Comparison of ENCODE assay signal across 8 mouse cellular contexts in genomic region chr11:115083376-115084139, GRCm38 (mm10). TPM values are rescaled to one million over a fixed set of nuclear protein-coding genes. Genes with fewer than 3 reads are reported as not detected.
DNase-seq lines count a peak whose midpoint lies in the region; TF ChIP-seq lines count a peak whose summit lies in the region.

No protein-coding gene starts in this region.

- no peaks in the 10 kb centered on the region for H3K4me1 ChIP-seq in lung, adult 2 months (ENCODE audit: control insufficient read depth, insufficient read depth, low read length)
- H3K4me1 ChIP-seq in olfactory bulb, adult 2 months (ENCODE audit: control insufficient read depth, insufficient read depth, low read length) = no peaks in the 10 kb centered on the region

- H3K4me3 ChIP-seq in lung, adult 2 months (replicated peaks; ENCODE audit: extremely low read depth, low read depth, low read length) = no peak overlapping the region
- H3K4me3 ChIP-seq in olfactory bulb, adult 2 months (ENCODE audit: insufficient read depth, low read depth, low read length) = no peak overlapping the region

- WGBS in lung, adult 2 months = 36% methylated on average over 18 of the region's 18 CpGs
- 31% methylated on average over 18 of the region's 18 CpGs for WGBS in olfactory bulb, adult 2 months

- DNase-seq in 3T3-L1 (ENCODE audit: low read depth, low spot score) (peak; percentile 86), NIH3T3 (ENCODE audit: low read depth) (peak; percentile 89)
- peak; percentile 92 to 94 for DNase-seq in cerebellum, postnatal 14 days
- peak; percentile 14 to 26 for DNase-seq in gastrocnemius, adult 8-10 months (ENCODE audit: low spot score in 2 of 2)
- peak; percentile 67 for DNase-seq in kidney, postnatal 14 days
- DNase-seq in lung, adult 2 months = peak; percentile 48
- DNase-seq in thymus, postnatal 0 days (ENCODE audit: low spot score) = peak; percentile 76

- H3K27ac ChIP-seq in olfactory bulb, adult 2 months (ENCODE audit: insufficient read depth, low read depth, low read length) = no peak overlapping the region

- TF ChIP-seq CTCF in lung, adult 2 months (IDR thresholded peaks at IDR 0.05; ENCODE audit: insufficient read depth, low read length) = peak; percentile 89
- TF ChIP-seq CTCF in olfactory bulb, adult 2 months (IDR thresholded peaks at IDR 0.05; ENCODE audit: insufficient read depth, low read depth, low read length) = peak; percentile 48; the same call in 1 of the 2 replicates

- no peak for TF ChIP-seq POLR2A in lung, adult 2 months (IDR thresholded peaks at IDR 0.05; ENCODE audit: borderline replicate concordance, extremely low read depth, low read depth, low read length)
- TF ChIP-seq POLR2A in olfactory bulb, adult 2 months (IDR thresholded peaks at IDR 0.05; ENCODE audit: insufficient read depth, low read depth, low read length) = no peak

RNA-seq across cellular contexts. Expression of gene Rab37, which starts 7.7 kb away (rescaled TPM):
- total RNA-seq in gastrocnemius, adult 8-10 months (2022) = under 1 TPM in 2 of 4 experiments, not detected in 2; 0.13 to 0.15 TPM
- polyA plus RNA-seq in lung, adult 2 months (2012; rRNA removed) = 0.58 and 1.1 TPM in 2 replicates
- polyA plus RNA-seq in olfactory bulb, adult 2 months (2012; ENCODE audit: insufficient read depth, insufficient read length, low replicate concordance, missing spikeins) = not detected in 2 replicates
- 43.4 and 47.1 TPM in 2 replicates for polyA plus RNA-seq in thymus, postnatal 0 days (2015; fragmentation: Nextera tagmentation; extraction: Ambion mirVana)

RNA-seq across cellular contexts. Expression of gene Cd300e, which starts 21.6 kb away (rescaled TPM):
- under 1 TPM in 1 of 4 experiments, not detected in 3; 0.13 TPM for total RNA-seq in gastrocnemius, adult 8-10 months (2022)
- 2.1 and 2.6 TPM in 2 replicates for polyA plus RNA-seq in lung, adult 2 months (2012; rRNA removed)
- not detected in 2 replicates for polyA plus RNA-seq in olfactory bulb, adult 2 months (2012; ENCODE audit: insufficient read depth, insufficient read length, low replicate concordance, missing spikeins)
- polyA plus RNA-seq in thymus, postnatal 0 days (2015; fragmentation: Nextera tagmentation; extraction: Ambion mirVana) = 0.05 and 0.18 TPM in 2 replicates

RNA-seq across cellular contexts. Expression of gene Cd300ld3, which starts 35.3 kb away (rescaled TPM):
- 1 to 10 TPM in 2 of 4 experiments, under 1 TPM in 2; 0.29 to 2.9 (median 1.2) TPM for total RNA-seq in gastrocnemius, adult 8-10 months (2022)
- 18.6 and 25.0 TPM in 2 replicates for polyA plus RNA-seq in lung, adult 2 months (2012; rRNA removed)
- polyA plus RNA-seq in olfactory bulb, adult 2 months (2012; ENCODE audit: insufficient read depth, insufficient read length, low replicate concordance, missing spikeins) = not detected in 2 replicates
- polyA plus RNA-seq in thymus, postnatal 0 days (2015; fragmentation: Nextera tagmentation; extraction: Ambion mirVana) = not detected in 2 replicates

RNA-seq across cellular contexts. Expression of gene Cd300ld5, which starts 46.0 kb away (rescaled TPM):
- 1 to 10 TPM in 1 of 4 experiments, under 1 TPM in 2, not detected in 1; 0.29 to 2.7 (median 0.77) TPM for total RNA-seq in gastrocnemius, adult 8-10 months (2022)
- polyA plus RNA-seq in lung, adult 2 months (2012; rRNA removed) = 2.2 and 2.3 TPM in 2 replicates
- polyA plus RNA-seq in olfactory bulb, adult 2 months (2012; ENCODE audit: insufficient read depth, insufficient read length, low replicate concordance, missing spikeins) = not detected in 2 replicates
- polyA plus RNA-seq in thymus, postnatal 0 days (2015; fragmentation: Nextera tagmentation; extraction: Ambion mirVana) = 0.49 TPM in 1 of 2 replicates, not detected in the other

RNA-seq across cellular contexts. Expression of gene Cd300lf, which starts 50.2 kb away (rescaled TPM):
- total RNA-seq in gastrocnemius, adult 8-10 months (2022) = under 1 TPM in 1 of 4 experiments, not detected in 3; 0.07 TPM
- 12.2 and 20.6 TPM in 2 replicates for polyA plus RNA-seq in lung, adult 2 months (2012; rRNA removed)
- not detected in 2 replicates for polyA plus RNA-seq in olfactory bulb, adult 2 months (2012; ENCODE audit: insufficient read depth, insufficient read length, low replicate concordance, missing spikeins)
- polyA plus RNA-seq in thymus, postnatal 0 days (2015; fragmentation: Nextera tagmentation; extraction: Ambion mirVana) = 0.76 and 2.0 TPM in 2 replicates

Comparison
In these comparisons a context has a peak if more than half of its experiments do, and no peak if none do; other contexts are left out.
1. DNase-seq: peak in every context shown above with its lines; median percentile 93 in cerebellum, postnatal 14 days; 89 in NIH3T3; 86 in 3T3-L1; 76 in thymus, postnatal 0 days; 67 in kidney, postnatal 14 days; 48 in lung, adult 2 months; 20 in gastrocnemius, adult 8-10 months.
2. RNA of gene Rab37, which starts 7.7 kb away (polyA plus RNA-seq): 43.4 to 47.1 TPM in thymus, postnatal 0 days and not detected in olfactory bulb, adult 2 months; 0.58 to 1.1 TPM in lung, adult 2 months; every median in the first group is over 10 times any median in the second.
3. RNA of gene Cd300ld3, which starts 35.3 kb away (polyA plus RNA-seq): 18.6 to 25.0 TPM in lung, adult 2 months; not detected in olfactory bulb, adult 2 months and not detected in thymus, postnatal 0 days; every median in the first group is over 10 times any median in the second.